Mouse (Mus musculus) stomach, embryonic 14.5 days (tissue): ENCODE measurements around the gene B4galt1. TPM values are rescaled to one million over a fixed set of nuclear protein-coding genes. Genes with fewer than 3 reads are reported as not detected.

Source experiments
- ATAC-seq: fragments of 200-750 bp; cut with Nextera tagmentation; 2 replicates; pipeline ENCODE4 v1.8.0; 2017; ENCODE audit warnings: low read depth, moderate TSS enrichment; ENCODE audit not compliant: insufficient number of reproducible peaks, insufficient read depth, low FRiP score
- H3K27ac ChIP-seq: fragments of 300-500 bp; sonication (generic); 2 replicates; pipeline ENCODE4 v1.5.1; 2014; ENCODE audit warnings: mild to moderate bottlenecking, low read length, moderate library complexity, mixed read lengths
- H3K27me3 ChIP-seq: fragments of 300-500 bp; sonication (generic); 2 replicates; pipeline ENCODE4 v1.6.1; 2014; ENCODE audit warnings: low read length, control low read depth, mixed read lengths; ENCODE audit not compliant: control insufficient read depth, insufficient read depth
- H3K36me3 ChIP-seq: fragments of 300-500 bp; sonication (generic); 2 replicates; pipeline ENCODE4 v1.6.1; 2014; ENCODE audit warnings: mild to moderate bottlenecking, control low read depth, low read length, moderate library complexity, mixed read lengths; ENCODE audit not compliant: control insufficient read depth, insufficient read depth
- H3K4me1 ChIP-seq: fragments of 300-500 bp; sonication (generic); 2 replicates; pipeline ENCODE4 v1.6.1; 2014; ENCODE audit warnings: low read length, control low read depth, mixed read lengths; ENCODE audit not compliant: control insufficient read depth, insufficient read depth
- H3K4me2 ChIP-seq: fragments of 300-500 bp; sonication (generic); replicated peaks from 2 replicates; pipeline ENCODE4 v1.6.1; 2014; ENCODE audit warnings: low read depth, low read length, control low read depth
- H3K4me3 ChIP-seq: fragments of 300-500 bp; sonication (generic); 2 replicates; pipeline ENCODE4 v1.5.1; 2014; ENCODE audit warnings: low read depth, low read length, control low read depth
- H3K9ac ChIP-seq: fragments of 300-500 bp; sonication (generic); replicated peaks from 2 replicates; pipeline ENCODE4 v1.6.1; 2014; ENCODE audit warnings: low read depth, mild to moderate bottlenecking, control low read depth, low read length, moderate library complexity, mixed read lengths
- H3K9me3 ChIP-seq: fragments of 300-500 bp; sonication (generic); 2 replicates; pipeline ENCODE4 v1.6.1; 2016; ENCODE audit warnings: low read depth, low read length, control low read depth; ENCODE audit not compliant: control insufficient read depth
- WGBS: fragments of 180-500 bp; shearing (Covaris S2); extraction: QIAGEN DNeasy Blood & Tissue Kit; methylation state at CpG from one replicate; pipeline ENCODE4 v1.1.7; 2014; 5-methylcytosine and 5-hydroxymethylcytosine counted together
- polyA plus RNA-seq: library from polyadenylated mRNA; unstranded; fragments of >200 nt; fragmentation: Nextera tagmentation; extraction: Ambion mirVana; gene quantifications from 2 replicates; pipeline ENCODE4 v1.2.1, GENCODE M21; 2014

B4galt1 gene
- polyA plus RNA-seq, 1 experiment from 2014 or later = 55.6 TPM

DNA sequence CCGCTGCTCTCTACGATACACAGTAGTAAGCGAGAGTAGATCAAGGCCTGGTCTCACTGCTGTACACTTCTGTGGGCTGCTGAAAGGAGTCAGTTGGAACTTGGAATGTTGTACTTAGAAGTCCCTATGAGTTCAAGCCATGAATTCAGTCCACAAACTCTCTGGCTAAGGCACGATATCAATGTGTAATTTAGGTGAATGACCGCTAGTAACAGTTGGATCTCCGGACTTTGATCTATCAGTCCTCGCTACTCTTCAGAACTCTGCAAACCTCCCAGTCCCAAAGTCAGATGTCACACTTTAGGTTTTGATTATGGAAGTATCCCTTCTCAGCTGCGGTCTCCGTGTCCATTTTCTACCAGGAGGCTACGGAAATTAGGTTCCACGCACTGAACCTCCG, 10.6 kb upstream of the B4galt1 start:
- WGBS = 93% methylated on average over 12 of the region's 12 CpGs
- no peak overlapping the region for H3K9ac ChIP-seq
- no peaks in the 10 kb centered on the region for H3K9me3 ChIP-seq
- H3K4me1 ChIP-seq = no peaks in the 10 kb centered on the region
- H3K27me3 ChIP-seq = no peaks in the 10 kb centered on the region
- ATAC-seq = no peak
- no peak overlapping the region for H3K4me2 ChIP-seq
- no peak overlapping the region for H3K27ac ChIP-seq
- H3K4me3 ChIP-seq = no peak overlapping the region
- H3K36me3 ChIP-seq = no peaks in the 10 kb centered on the region

DNA sequence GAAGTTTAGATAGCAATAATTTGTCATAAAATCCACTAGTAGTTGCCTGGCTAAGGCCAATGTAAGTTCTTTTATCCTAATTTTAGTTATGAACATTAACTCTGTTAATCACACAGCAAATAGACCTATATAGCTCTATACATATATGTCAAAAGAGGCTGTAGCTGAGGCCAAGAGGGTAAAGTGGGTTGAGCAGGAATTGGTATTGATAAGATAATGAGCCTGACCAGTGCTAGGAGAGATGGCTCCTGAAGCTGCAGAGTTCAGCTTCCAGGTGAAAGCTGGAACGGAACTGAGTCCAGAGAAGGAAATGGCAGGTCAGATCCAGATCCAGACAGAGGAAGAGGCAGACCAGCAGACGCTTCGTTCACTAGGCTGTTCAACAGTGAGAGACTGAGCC, 9.5 kb upstream of the B4galt1 start:
- Histone ChIP-seq H3K4me3 (no peak overlapping the region), H3K9me3 (no peaks in the 10 kb centered on the region), H3K4me2 (no peak overlapping the region), H3K4me1 (no peaks in the 10 kb centered on the region), H3K27ac (no peak overlapping the region), H3K9ac (no peak overlapping the region), H3K36me3 (no peaks in the 10 kb centered on the region), H3K27me3 (no peaks in the 10 kb centered on the region)
- WGBS = 77% methylated on average over 3 of the region's 3 CpGs
- no peak for ATAC-seq

DNA sequence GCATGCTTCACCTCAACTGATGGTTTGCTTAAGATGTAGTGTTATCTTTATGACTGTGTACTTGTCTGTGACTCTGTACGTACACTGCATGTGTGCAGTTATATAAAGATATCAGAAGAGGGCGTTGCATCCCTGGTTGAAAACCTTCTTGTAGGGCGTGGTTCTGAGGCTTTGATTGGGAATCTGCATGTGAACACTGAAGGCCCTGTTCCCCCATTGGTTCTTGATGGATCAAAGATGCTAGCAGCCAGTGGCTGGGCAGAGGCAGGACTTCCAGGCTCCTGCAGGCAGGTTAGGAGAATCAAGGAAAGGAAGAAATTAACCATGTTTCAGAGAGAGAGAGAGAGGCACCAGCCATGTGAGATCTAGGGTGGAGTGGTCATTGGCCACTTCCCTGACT, 7.3 kb upstream of the B4galt1 start:
- Histone ChIP-seq H3K27me3 (no peaks in the 10 kb centered on the region), H3K4me3 (no peak overlapping the region), H3K36me3 (no peaks in the 10 kb centered on the region), H3K4me2 (no peak overlapping the region), H3K9ac (no peak overlapping the region), H3K4me1 (no peaks in the 10 kb centered on the region), H3K27ac (no peak overlapping the region), H3K9me3 (no peaks in the 10 kb centered on the region)
- 80% methylated on average over 3 of the region's 3 CpGs for WGBS
- no peak for ATAC-seq

DNA sequence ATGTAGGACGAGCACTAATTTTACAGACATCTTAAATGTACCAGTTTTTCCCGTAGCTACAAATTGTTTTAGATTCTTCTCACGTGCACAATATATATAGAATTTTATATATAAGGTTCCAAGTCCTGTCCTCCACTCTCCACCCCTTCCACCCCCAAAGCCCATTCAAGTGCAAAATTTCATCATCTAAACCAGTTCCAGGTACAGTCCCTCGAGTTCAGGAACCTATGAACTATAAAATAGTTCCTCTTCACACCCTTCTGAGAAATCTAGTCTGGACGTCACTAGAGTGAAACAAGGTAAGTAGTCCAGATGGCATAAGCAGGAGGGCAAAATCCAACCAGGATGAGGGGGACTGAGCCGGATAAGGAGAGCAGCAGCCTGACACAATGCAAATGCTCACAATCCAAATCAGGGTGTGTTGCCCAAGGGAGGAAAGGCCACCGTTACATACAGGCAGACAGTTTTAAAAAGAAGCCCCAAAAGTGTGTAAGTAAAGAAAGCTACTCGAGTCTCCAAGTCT, 4.1 kb upstream of the B4galt1 start:
- H3K4me3 ChIP-seq = no peak overlapping the region
- peaks cover 7% of the 10 kb centered on the region for H3K4me1 ChIP-seq
- 80% methylated on average over 8 of the region's 8 CpGs for WGBS
- no peak overlapping the region for H3K9ac ChIP-seq
- H3K4me2 ChIP-seq = no peak overlapping the region
- no peaks in the 10 kb centered on the region for H3K27me3 ChIP-seq
- H3K36me3 ChIP-seq = no peaks in the 10 kb centered on the region
- no peak for ATAC-seq
- H3K27ac ChIP-seq = no peak overlapping the region
- no peaks in the 10 kb centered on the region for H3K9me3 ChIP-seq

DNA sequence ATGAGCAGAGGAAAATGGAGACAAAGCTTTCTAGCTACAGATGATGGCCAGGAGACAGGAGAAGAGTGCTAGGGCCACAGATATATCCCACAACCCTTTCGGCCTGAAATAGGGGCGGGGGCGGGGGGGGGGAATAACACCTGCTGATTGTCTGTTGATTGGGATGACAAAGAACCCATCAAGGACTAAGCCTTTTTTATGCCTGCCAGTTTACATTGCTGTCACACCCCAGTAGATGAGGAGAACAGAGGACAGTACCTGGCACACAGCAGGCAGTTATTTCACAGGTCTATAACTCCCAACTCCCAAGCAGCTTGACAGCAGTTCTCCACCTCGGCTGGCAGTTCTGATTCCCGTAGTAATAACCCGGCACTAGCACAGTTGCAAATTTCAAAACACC, 2.8 kb upstream of the B4galt1 start:
- Histone ChIP-seq H3K9ac (no peak overlapping the region), H3K9me3 (no peaks in the 10 kb centered on the region), H3K4me1 (peaks cover 13% of the 10 kb centered on the region), H3K4me2 (no peak overlapping the region), H3K27me3 (no peaks in the 10 kb centered on the region), H3K27ac (no peak overlapping the region), H3K4me3 (no peak overlapping the region), H3K36me3 (no peaks in the 10 kb centered on the region)
- ATAC-seq = no peak
- WGBS = 55% methylated on average over 6 of the region's 6 CpGs

DNA sequence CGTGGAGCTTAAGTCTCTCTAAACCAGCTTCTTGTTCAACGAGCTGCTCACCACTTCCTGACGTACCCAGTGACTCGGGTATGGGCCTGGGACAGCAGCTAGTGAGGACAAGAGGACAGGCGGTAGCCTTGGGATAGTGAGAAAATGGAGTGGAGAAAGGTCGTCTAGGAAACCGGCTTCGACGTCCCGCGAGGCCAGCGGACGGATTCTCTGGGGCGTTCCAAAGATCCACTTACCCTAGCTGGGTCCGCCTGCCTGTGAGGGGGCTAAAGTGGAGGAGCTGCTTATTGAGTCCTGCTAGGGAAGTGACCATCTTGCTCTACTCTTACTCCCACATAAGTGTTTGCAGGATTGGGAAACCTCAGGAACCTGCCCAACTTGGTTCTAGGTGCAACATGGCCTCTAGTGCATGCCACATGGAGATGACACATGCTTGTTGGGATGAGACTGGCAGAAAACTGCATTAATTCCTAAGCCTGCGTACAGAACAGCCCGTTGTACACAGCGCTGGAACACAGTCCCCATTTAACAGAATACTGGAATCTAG, 655 bp upstream of the B4galt1 start:
- Histone ChIP-seq H3K27me3 (no peaks in the 10 kb centered on the region), H3K27ac (peak overlapping the region; percentile 86), H3K4me3 (peak overlapping the region; percentile 87), H3K4me1 (peaks cover 28% of the 10 kb centered on the region), H3K4me2 (peak overlapping the region; percentile 62), H3K9me3 (no peaks in the 10 kb centered on the region), H3K36me3 (no peaks in the 10 kb centered on the region), H3K9ac (peak overlapping the region; percentile 61)
- WGBS = 12% methylated on average over 18 of the region's 18 CpGs
- ATAC-seq = no peak

DNA sequence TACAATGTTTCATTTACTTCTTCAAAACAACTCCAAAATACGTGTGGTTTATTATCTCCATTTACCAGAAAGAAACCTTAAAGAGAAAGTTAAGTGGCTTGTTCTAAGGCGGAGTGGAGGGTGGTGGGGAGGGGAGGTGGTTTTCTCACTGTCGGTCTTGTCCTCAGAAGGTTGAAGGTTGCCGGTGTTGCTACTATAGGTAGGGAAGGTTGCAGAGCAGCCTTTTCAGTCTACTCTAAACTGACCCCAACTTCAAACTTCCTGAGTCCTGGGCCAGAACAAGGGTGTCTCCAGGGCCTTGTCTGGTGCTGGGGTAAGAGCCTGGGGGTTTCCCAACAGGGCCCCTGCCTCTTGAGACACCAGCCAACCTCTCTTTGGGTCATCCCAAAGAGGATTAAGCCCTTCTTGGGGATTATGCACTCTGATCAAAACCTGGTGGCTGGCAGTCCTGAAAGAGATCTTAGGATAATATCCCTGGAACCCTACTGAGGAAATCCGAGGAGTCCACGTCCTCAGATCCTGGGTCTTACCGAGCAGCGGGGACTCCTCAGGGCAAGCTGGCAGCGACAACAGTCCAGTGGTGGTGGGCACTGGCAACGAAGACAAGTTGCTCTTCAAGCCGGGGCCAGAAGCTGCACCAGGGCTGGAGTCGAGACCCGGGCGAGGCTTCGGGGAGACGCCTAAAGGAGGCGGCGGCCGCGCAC, 792 bp downstream of the B4galt1 start:
- H3K9ac ChIP-seq = peak overlapping the region; percentile 93
- WGBS = under 1% methylated on average over 20 of the region's 20 CpGs
- H3K36me3 ChIP-seq = no peaks in the 10 kb centered on the region
- H3K27me3 ChIP-seq = no peaks in the 10 kb centered on the region
- peak overlapping the region; percentile 90 for H3K4me2 ChIP-seq
- H3K4me3 ChIP-seq = peak overlapping the region; percentile 87
- no peak for ATAC-seq
- no peaks in the 10 kb centered on the region for H3K9me3 ChIP-seq
- H3K4me1 ChIP-seq = peaks cover 28% of the 10 kb centered on the region
- H3K27ac ChIP-seq = peak overlapping the region; percentile 96

DNA sequence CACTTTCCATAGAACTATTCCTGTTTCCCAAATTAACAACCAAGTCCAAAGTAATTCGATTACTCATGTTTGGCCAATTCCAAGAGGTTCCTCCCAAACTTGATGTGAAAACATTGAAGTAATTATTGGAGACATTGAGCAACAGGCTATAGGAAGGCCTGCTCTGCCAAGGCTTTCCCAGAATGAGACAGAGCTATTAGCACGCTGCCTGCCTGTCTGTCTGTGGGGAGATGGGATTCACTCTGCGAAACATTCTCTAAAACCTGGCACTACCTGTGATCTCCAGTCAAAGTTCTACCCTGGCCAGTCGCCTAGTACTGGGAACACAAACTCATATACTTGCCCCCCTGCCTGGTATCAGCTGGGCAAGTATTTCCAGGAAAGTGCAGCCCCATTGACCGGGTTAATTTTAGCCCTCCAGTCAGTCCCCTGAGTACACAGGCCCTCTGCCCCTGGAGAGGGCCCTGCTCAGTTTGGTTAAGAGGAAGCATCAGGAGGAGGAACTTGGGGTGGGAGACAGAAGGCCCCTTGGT, 1.5 kb downstream of the B4galt1 start:
- no peaks in the 10 kb centered on the region for H3K27me3 ChIP-seq
- 28% methylated on average over 5 of the region's 5 CpGs for WGBS
- H3K4me1 ChIP-seq = peaks cover 30% of the 10 kb centered on the region
- peaks cover 3% of the 10 kb centered on the region; the same call in 1 of the 2 replicates for H3K36me3 ChIP-seq
- peak overlapping the region; percentile 90 for H3K4me2 ChIP-seq
- no peaks in the 10 kb centered on the region for H3K9me3 ChIP-seq
- peak overlapping the region; percentile 87 for H3K4me3 ChIP-seq
- no peak for ATAC-seq
- H3K27ac ChIP-seq = peak overlapping the region; percentile 96
- H3K9ac ChIP-seq = peak overlapping the region; percentile 93
